Mouse (Mus musculus) brain, embryonic 14.5 days (tissue): Measurements from ENCODE around the gene Arid2. TPM values are rescaled to one million over a fixed set of nuclear protein-coding genes. Genes with fewer than 3 reads are reported as not detected.
A peak's percentile ranks its signal among the peaks of the same experiment; 100 is the strongest.
"Not testable (repeated sequence)": the region's sequence is repeated elsewhere in the genome, so short reads cannot be mapped to it uniquely, and the experiment has no call there.

Experiments
- DNase-seq: peaks from one replicate; pipeline ENCODE4 v3.0.0-alpha.2; 2011; ENCODE audit warnings: low read depth
- CTCF ChIP-seq: fragments of 200-500 bp; IDR thresholded peaks from 2 replicates; pipeline ENCODE4 v1.5.1; 2012; ENCODE audit warnings: inconsistent platforms, mild to moderate bottlenecking, moderate library complexity, borderline replicate concordance; ENCODE audit not compliant: insufficient read depth, insufficient read length; ENCODE audit errors: extremely low read depth
- POLR2A ChIP-seq: fragments of 200-500 bp; IDR thresholded peaks from 2 replicates; pipeline ENCODE4 v1.6.1; 2012; ENCODE audit warnings: mild to moderate bottlenecking, inconsistent platforms, borderline replicate concordance; ENCODE audit not compliant: poor library complexity, insufficient read depth, insufficient read length, severe bottlenecking; ENCODE audit errors: extremely low read depth
- polyA plus RNA-seq: library from polyadenylated mRNA; depleted of rRNA; stranded (reverse); fragments of >200 nt; gene quantifications from 2 replicates; pipeline ENCODE4 v1.2.3, GENCODE M21; 2012; rRNA removed

The Arid2 gene
- 34.8 and 44.2 TPM in 2 replicates for polyA plus RNA-seq

DNA sequence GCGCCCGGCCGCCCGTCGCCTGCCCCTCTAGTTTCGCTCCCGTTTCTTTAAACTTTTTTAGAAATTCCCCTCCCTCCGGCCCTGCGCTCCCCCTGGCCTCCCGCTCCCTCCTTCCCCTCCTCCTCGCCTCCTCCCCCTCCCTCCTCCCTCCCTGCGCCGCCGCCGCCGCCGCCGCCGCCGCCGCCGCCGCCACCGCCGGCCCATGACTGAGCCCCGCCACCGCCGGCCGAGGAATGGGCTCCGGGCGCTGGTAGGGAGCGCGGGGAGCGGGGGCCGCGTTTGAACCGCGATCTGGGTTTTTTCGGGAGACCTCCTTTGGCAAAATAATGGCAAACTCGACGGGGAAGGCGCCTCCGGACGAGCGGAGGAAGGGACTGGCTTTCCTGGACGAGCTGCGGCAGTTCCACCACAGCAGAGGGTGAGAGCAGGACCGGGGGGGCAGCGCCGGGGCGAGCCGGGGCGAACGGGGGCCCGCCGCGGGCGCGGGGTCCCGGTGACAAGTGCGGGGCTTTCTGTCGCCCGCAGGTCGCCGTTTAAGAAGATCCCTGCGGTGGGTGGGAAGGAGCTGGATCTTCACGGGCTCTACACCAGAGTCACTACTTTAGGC lies at the start of gene Arid2:
Arid2 (plus strand) TSS at position 150 of the 607 bp plus-strand sequence.
- TF ChIP-seq CTCF, result no peak
- TF ChIP-seq POLR2A, result peak; percentile 31
- DNase-seq, result peak; percentile 79

DNA sequence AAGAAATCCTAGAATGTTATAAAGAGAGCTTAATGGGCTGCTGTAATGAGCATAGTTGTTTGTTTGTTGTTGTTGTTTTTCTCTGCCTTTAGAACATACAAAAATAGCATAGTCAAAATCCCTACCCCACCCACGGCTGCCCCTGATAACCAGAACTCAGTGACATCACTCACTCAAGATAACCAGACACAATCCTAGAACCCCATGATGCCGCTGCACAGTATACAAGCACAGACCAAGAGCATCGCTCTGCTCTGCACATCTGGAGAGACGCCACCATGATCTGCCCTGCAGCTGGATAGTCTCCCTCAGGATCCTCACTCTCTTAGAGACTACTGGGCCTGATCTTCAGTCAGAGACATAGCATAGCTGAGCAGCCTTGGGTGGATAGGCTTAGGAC lies 49.2 kb upstream of the Arid2 start:
- TF ChIP-seq CTCF (no peak), POLR2A (no peak)
- DNase-seq, result no peak

DNA sequence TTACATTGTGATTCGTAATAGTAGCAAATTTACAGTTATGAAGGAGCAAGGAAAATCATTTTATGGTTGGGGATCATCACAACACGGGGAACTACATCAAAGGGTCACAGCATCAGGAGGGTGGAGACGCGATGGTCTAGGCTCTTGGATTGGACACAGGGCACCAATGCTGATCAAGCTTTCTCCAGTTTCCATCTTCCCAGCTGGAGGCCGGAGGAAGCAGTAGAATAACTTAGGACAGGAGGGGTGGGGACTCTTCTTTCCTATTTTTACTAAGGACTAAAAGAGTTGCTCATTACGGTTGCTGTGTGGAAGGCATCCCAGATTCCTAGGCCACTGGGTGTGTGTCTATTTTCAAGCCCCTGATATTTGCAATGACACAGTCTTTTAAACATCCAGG lies 43.1 kb upstream of the Arid2 start:
- no peak for DNase-seq
- TF ChIP-seq CTCF (no peak), POLR2A (no peak)

DNA sequence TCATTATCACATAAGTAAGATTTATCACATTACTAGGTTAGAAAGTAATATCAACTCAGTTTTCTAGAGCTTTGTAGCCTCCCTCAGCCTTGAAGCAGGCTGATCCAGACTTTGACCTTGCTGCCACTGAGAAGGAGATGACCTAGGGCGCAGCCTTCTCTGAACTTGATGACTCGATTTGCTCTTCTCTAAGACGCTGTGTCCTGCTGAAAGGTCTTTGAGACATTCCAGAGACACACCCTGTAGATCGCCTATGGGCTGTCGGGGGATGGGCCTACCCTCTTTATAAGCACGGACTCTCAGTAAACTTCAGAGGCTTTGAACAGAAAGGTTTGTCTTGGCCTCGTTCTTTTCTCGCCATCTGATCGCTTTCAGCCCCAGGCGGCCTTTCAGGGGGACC lies 42.6 kb upstream of the Arid2 start:
- DNase-seq, result not testable (repeated sequence)

DNA sequence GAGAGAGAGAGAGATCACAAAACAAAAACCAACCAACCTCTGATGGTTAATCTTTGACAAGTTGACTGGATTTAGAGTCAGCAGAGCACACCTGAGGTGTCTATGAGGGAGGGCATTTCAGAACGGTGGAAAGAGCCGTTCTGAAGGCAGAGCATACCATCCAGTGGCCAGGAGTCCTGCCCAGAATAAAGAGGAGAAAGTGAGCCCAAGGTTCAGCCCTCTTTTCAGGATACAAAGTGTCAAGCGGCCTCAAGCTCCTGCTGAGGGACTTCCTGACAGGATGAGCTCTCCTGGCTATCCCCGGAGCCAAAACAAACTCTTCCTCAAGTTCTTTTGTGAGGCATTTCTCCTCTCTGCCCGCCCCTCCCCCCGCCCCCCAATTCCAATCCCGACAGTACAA lies 33.5 kb upstream of the Arid2 start:
- no peak for TF ChIP-seq CTCF
- DNase-seq, result peak; percentile 34

DNA sequence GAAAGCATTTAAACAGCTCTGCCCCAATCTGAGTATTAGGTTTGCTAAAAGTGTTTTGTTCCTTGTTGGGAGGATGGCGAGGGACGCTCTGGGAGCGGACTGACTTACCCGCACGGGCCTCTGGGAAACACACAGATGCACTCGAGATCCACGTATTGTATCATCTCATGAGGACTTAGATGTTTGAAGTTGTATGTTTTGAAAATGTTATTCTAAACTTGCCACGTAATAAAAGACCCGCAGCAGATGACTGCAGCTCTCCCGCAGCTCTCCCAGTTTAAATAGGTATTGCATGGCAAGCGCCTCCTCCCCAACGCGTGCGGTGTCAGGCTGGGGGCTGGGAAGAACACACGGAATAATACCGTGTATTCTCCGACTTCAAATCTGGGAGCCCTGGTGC lies 33.0 kb upstream of the Arid2 start:
- peak; percentile 66 for DNase-seq
- TF ChIP-seq POLR2A, result no peak
- no peak for TF ChIP-seq CTCF

DNA sequence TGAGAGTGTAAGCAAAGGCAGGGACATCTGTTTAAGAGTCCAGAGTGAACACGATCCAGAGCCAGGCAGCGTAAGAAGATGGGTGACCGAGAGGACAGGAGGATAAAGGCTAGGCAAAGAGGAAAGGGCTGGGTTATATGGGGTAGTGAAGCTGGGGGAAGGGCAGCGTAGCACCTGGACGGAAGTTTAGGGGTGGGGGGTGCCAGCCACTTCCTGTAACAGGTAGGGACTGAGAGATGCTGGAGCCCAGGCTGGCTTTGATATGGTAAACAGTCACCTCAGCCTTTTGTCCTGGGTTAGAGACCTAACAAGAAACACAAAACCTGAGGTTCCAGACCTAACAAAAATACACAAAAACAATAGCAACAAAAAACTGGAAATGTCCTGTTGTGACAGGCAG lies 29.5 kb upstream of the Arid2 start:
- DNase-seq, result no peak
- TF ChIP-seq POLR2A (no peak), CTCF (no peak)

DNA sequence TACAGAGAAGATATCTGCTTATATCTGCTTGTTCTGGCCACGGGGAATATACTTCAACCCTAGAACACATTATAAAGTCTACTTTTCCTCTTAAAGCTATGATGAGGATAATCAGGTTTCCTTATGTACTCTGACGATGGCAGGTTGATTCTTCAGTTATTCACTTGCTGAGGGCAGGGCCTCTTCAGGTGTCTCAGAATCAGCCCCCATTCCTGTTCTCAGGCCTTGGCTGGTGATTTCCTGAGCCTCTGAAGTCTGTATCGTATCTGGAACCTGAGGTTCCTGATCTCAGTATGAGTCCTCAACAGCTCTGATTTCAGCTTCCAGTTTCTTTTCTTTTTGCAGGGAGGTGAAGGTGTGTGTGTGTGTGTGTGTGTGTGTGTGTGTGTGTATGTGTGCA lies 22.7 kb upstream of the Arid2 start:
- no peak for DNase-seq
- TF ChIP-seq POLR2A (no peak), CTCF (no peak)

DNA sequence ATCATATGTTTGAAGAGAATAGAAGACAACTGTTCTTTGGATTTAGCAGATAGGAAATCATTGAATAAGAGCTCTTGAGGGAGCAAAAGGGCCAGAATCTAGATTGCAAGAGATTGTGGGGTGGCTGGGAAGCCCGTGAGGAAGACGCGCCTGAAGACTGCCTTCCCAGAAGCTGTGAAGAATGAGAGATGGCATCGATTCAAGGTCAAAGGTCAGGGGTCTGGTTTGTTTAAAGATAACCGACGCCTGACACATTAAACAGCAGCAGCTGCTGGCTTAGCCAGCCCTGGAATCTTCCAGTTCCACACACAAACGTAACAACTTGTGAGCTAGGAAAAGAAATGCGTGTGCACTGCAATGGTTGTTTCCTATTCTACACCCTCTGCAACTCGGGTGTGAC lies 19.4 kb upstream of the Arid2 start:
- DNase-seq, result no peak

DNA sequence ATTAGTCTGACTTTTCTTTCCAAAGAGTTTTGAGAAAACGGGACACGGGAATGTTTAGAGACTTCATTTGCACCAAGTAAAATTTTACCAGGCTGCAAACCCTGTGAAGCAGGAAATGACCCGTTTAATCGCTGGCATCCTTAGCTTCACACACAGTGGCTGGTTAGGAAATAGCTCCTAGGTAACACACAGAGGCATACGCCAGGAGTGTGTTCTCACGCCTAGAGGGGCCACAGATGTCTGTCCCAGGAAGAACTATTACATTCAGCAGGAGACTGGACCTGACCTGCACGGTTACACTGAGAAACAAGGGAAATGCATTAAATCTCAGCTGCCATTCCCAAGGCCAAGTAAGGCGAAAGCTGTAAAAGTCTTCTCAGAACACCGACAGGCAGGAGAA lies 18.7 kb upstream of the Arid2 start:
- no peak for DNase-seq
- no peak for TF ChIP-seq POLR2A
- TF ChIP-seq CTCF, result no peak

More for the DNA sequence above, 19.4 kb upstream of the Arid2 start:
- TF ChIP-seq POLR2A, result no peak
- TF ChIP-seq CTCF, result no peak

DNA sequence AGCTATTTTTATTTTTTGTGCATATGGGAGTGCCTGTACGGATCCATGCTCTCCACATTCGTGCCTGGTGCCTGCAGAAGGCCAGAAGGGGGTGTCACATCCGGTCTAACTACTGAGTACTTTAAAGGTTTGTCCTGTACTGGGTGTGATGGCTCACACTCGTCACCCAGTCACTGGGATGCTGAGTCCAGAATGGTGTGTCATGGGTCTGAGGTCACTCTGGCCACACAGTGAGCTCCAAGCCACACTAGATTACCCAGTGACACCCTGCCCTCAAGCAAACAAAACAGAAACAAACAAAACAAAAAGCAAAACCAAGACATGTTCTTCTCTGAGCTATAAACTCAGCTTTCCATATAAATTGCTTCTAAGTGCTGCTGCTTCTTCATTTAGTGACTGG lies 17.9 kb upstream of the Arid2 start:
- DNase-seq, result no peak
- TF ChIP-seq CTCF (no peak), POLR2A (no peak)

DNA sequence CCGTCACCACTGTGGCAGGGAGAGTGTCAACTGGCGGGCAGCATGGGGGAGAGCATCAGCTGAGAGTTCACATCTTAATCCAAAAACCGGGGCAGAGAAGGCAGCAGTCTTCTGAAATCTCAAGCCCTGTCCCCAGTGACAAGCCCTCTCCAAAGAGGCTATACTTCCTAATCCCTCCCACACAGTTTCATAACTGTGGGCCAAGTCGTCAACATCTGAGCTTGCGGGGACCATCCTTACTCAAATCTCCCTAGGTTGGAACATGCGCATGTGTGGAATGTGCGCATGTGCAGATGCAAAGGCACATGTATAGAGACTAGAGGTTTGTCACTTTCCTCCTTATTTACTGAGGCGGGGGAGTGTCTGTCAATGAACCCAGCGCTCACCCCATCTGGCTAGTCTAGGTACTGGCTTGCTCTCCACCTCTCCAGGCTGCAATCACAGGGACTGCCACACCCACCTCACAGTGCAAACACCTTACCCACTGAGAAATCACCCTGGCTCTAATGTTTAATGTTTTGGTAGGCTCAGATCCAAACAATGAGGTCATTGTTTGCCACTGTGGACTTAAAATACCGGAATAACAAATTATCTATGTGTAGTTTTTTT lies 16.9 kb upstream of the Arid2 start:
- no peak for TF ChIP-seq CTCF
- no peak for DNase-seq

DNA sequence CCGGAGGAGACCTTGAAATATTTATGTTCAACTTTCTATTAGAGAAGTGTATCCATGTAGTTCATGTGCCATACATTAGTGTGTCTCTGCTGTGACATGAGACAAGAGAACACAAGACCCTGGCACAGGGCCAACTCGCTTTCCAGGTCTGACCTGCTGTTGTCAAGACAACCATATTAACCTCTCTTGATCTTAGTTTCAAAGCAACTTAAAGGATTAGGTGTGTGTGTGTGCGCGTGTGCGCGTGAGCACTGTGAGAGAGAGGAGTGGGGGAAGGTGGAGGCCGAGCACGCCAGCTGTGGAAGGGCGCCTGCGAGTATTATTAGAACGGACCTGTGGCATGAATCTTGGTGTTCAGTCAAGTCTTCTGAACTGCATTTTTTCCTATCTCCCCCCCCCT lies 15.0 kb upstream of the Arid2 start:
- TF ChIP-seq CTCF (no peak), POLR2A (no peak)
- peak; percentile 53 for DNase-seq
